Mouse (Mus musculus) cerebellum, adult 11 months (tissue): Measurements from ENCODE around the gene Sfmbt2.

Experiments
- DNase-seq: peaks from one replicate; pipeline ENCODE4 v3.0.0; 2022

Sfmbt2 gene

GRCm38 (mm10) chr2:10372776-10373507, 2.6 kb downstream of the Sfmbt2 start:
- DNase-seq = no peak

GRCm38 (mm10) chr2:10373508-10374206, 3.3 kb downstream of the Sfmbt2 start:
- DNase-seq = no peak

GRCm38 (mm10) chr2:10374207-10375023, 4.1 kb downstream of the Sfmbt2 start:
- DNase-seq = no peak

GRCm38 (mm10) chr2:10375024-10375372, 4.7 kb downstream of the Sfmbt2 start:
- DNase-seq = no peak

GRCm38 (mm10) chr2:10389988-10390387, 19.7 kb downstream of the Sfmbt2 start:
- DNase-seq = no peak

GRCm38 (mm10) chr2:10390791-10391190, 20.5 kb downstream of the Sfmbt2 start:
- no peak for DNase-seq

- no peak for DNase-seq
These were observed 24.8 kb downstream of the Sfmbt2 start for GRCm38 (mm10) chr2:10395143-10395542.

GRCm38 (mm10) chr2:10397790-10398189, 27.5 kb downstream of the Sfmbt2 start:
- no peak for DNase-seq

GRCm38 (mm10) chr2:10406151-10406550, 35.8 kb downstream of the Sfmbt2 start:
- no peak for DNase-seq

- no peak for DNase-seq
These were observed 39.1 kb downstream of the Sfmbt2 start for GRCm38 (mm10) chr2:10409422-10409821.

GRCm38 (mm10) chr2:10410069-10410468, 39.8 kb downstream of the Sfmbt2 start:
- DNase-seq = no peak

- no peak for DNase-seq
These were observed 50.7 kb downstream of the Sfmbt2 start for GRCm38 (mm10) chr2:10420944-10421420.

- DNase-seq = no peak
These were observed 67.0 kb downstream of the Sfmbt2 start for GRCm38 (mm10) chr2:10437290-10437689.

GRCm38 (mm10) chr2:10441811-10442210, 71.5 kb downstream of the Sfmbt2 start:
- DNase-seq = no peak

GRCm38 (mm10) chr2:10453577-10453976, 83.3 kb downstream of the Sfmbt2 start:
- DNase-seq = no peak

GRCm38 (mm10) chr2:10458309-10458708, 88.0 kb downstream of the Sfmbt2 start:
- DNase-seq = no peak

- no peak for DNase-seq
These were observed 146.2 kb downstream of the Sfmbt2 start for GRCm38 (mm10) chr2:10516516-10516915.

GRCm38 (mm10) chr2:10521719-10522415, 151.6 kb downstream of the Sfmbt2 start:
- no peak for DNase-seq

- DNase-seq = no peak
These were observed 155.3 kb downstream of the Sfmbt2 start for GRCm38 (mm10) chr2:10525622-10526021.

GRCm38 (mm10) chr2:10541762-10542161, 171.5 kb downstream of the Sfmbt2 start:
- DNase-seq = no peak

GRCm38 (mm10) chr2:10542388-10542787, 172.1 kb downstream of the Sfmbt2 start:
- DNase-seq = no peak

GRCm38 (mm10) chr2:10558816-10559215, 188.5 kb downstream of the Sfmbt2 start:
- no peak for DNase-seq

- DNase-seq = no peak
These were observed 195.2 kb downstream of the Sfmbt2 start for GRCm38 (mm10) chr2:10565491-10565890.
